Mouse (Mus musculus) heart, postnatal 14 days (tissue): ENCODE results near the gene Arid5a. TPM values are rescaled to one million over a fixed set of nuclear protein-coding genes. Genes with fewer than 3 reads are reported as not detected.
A peak's percentile ranks its signal among the peaks of the same experiment; 100 is the strongest.

Experiments
- DNase-seq, 2 experiments: peaks; one replicate each; pipeline ENCODE4 v3.0.0; 2021 to 2022
- intact Hi-C: fragments of 180-260 bp; cut with DNase I; formaldehyde crosslinking; loops from one replicate; pipeline ENCODE4 v1.15.1; 2025
- total RNA-seq, 2 experiments: library from RNA; stranded (reverse); gene quantifications; 2 replicates each; pipeline ENCODE4 v1.2.3; 2021

The Arid5a gene
- total RNA-seq, 2 experiments from 2014 or later = 9.1 to 11.4 TPM

- intact Hi-C loops = loop anchor here (5.0 kb wide), 2 partner anchors 57 to 137 kb away; no protein-coding TSS in a partner anchor
- DNase-seq = peak; percentile 87 to 91
Observed at GRCm38 (mm10) chr1:36279202-36279601, 28.3 kb upstream of the Arid5a start.

- intact Hi-C loops = no loop called here
- no peak for DNase-seq
Observed at GRCm38 (mm10) chr1:36280938-36281337, 26.6 kb upstream of the Arid5a start.

GRCm38 (mm10) chr1:36281849-36282248 is 25.7 kb upstream of the Arid5a start:
- intact Hi-C loops = no loop called here
- no peak for DNase-seq

GRCm38 (mm10) chr1:36293470-36293869 is 14.1 kb upstream of the Arid5a start:
- intact Hi-C loops = no loop called here
- no peak for DNase-seq

- intact Hi-C loops = no loop called here
- DNase-seq = no peak
Observed at GRCm38 (mm10) chr1:36294402-36294801, 13.1 kb upstream of the Arid5a start.

- no peak for DNase-seq
- intact Hi-C loops = no loop called here
Observed at GRCm38 (mm10) chr1:36296466-36297149, 10.9 kb upstream of the Arid5a start.

- intact Hi-C loops = no loop called here
- DNase-seq = no peak
Observed at GRCm38 (mm10) chr1:36298107-36298506, 9.4 kb upstream of the Arid5a start.

GRCm38 (mm10) chr1:36299126-36299525 is 8.4 kb upstream of the Arid5a start:
- DNase-seq = no peak

GRCm38 (mm10) chr1:36299676-36300075 is 7.9 kb upstream of the Arid5a start:
- DNase-seq = no peak
- intact Hi-C loops = no loop called here

More at GRCm38 (mm10) chr1:36299126-36299525, 8.4 kb upstream of the Arid5a start:
- intact Hi-C loops = no loop called here

- intact Hi-C loops = no loop called here
- DNase-seq = no peak
Observed at GRCm38 (mm10) chr1:36300486-36300885, 7.0 kb upstream of the Arid5a start.

GRCm38 (mm10) chr1:36302273-36302672 is 5.3 kb upstream of the Arid5a start:
- intact Hi-C loops = no loop called here

GRCm38 (mm10) chr1:36302957-36303356 is 4.6 kb upstream of the Arid5a start:
- no peak for DNase-seq
- intact Hi-C loops = no loop called here

More at GRCm38 (mm10) chr1:36302273-36302672, 5.3 kb upstream of the Arid5a start:
- no peak for DNase-seq

- intact Hi-C loops = no loop called here
- peak; percentile 82 to 88 for DNase-seq
Observed at GRCm38 (mm10) chr1:36303381-36304320, 3.9 kb upstream of the Arid5a start.

GRCm38 (mm10) chr1:36304764-36305163 is 2.8 kb upstream of the Arid5a start:
- no peak for DNase-seq
- intact Hi-C loops = no loop called here

GRCm38 (mm10) chr1:36306120-36306519 is 1.4 kb upstream of the Arid5a start:
- intact Hi-C loops = no loop called here
- DNase-seq = no peak

GRCm38 (mm10) chr1:36307121-36307494 is 425 bp upstream of the Arid5a start:
- intact Hi-C loops = no loop called here
- DNase-seq = no peak

GRCm38 (mm10) chr1:36308451-36308901 is 943 bp downstream of the Arid5a start:
- no peak for DNase-seq
- intact Hi-C loops = no loop called here

GRCm38 (mm10) chr1:36308966-36309475 is 1.5 kb downstream of the Arid5a start:
- no peak for DNase-seq
- intact Hi-C loops = no loop called here

- DNase-seq = peak; percentile 36 to 58
- intact Hi-C loops = no loop called here
Observed at GRCm38 (mm10) chr1:36309498-36309901, 2.0 kb downstream of the Arid5a start.

- intact Hi-C loops = no loop called here
- DNase-seq = peak in 1 of 2 experiments; percentile 25
Observed at GRCm38 (mm10) chr1:36314959-36315775, 7.6 kb downstream of the Arid5a start.
